Mouse (Mus musculus) lung, postnatal 0 days (tissue): ENCODE measurements around the gene Iqsec1.

Experiments
- CTCF ChIP-seq: IDR thresholded peaks from 2 replicates; pipeline ENCODE4 v1.5.1; 2016; ENCODE audit warnings: antibody characterized with exemption, mild to moderate bottlenecking
- EP300 ChIP-seq: IDR thresholded peaks from 2 replicates; pipeline ENCODE4 v1.6.1; 2016; ENCODE audit warnings: antibody characterized with exemption, mild to moderate bottlenecking, control low read depth

GRCm38 (mm10) chr6:90928806-90929205 is 59.7 kb downstream of the Iqsec1 start:
- TF ChIP-seq CTCF = no peak
- no peak for TF ChIP-seq EP300
